Mouse (Mus musculus) gastrocnemius, adult 2 months (tissue): Measurements from ENCODE around the gene Prpf3. TPM values are rescaled to one million over a fixed set of nuclear protein-coding genes. Genes with fewer than 3 reads are reported as not detected.

Source experiments
- DNase-seq: peaks from one replicate; pipeline ENCODE4 v3.0.0; 2022
- H3K27ac ChIP-seq: fragments of 200-600 bp; 2 replicates; pipeline ENCODE4 v1.8.1; 2022; ENCODE audit warnings: mild to moderate bottlenecking
- H3K4me3 ChIP-seq: fragments of 200-600 bp; 2 replicates; pipeline ENCODE4 v1.8.1; 2022; ENCODE audit warnings: mild to moderate bottlenecking, moderate library complexity
- CTCF ChIP-seq: fragments of 200-600 bp; IDR thresholded peaks from 2 replicates; pipeline ENCODE4 v1.8.1; 2022; ENCODE audit warnings: antibody characterized with exemption, mild to moderate bottlenecking, moderate library complexity
- intact Hi-C: fragments of 180-260 bp; cut with DNase I; formaldehyde crosslinking; loops from one replicate; pipeline ENCODE4 v1.15.1; 2025
- total RNA-seq, 2 experiments: library from RNA; stranded (reverse); gene quantifications; 2 replicates each; pipeline ENCODE4 v1.2.3; 2021

The Prpf3 gene
- total RNA-seq, 2 experiments from 2014 or later = 18.2 to 18.3 TPM

GRCm38 (mm10) chr3:95892066-95893052 is 36.7 kb upstream of the Prpf3 start:
- intact Hi-C loops = no loop called here
- TF ChIP-seq CTCF = no peak
- H3K4me3 ChIP-seq = peak overlapping the region; percentile 50
- no peak for DNase-seq
- H3K27ac ChIP-seq = peak overlapping the region; percentile 94

DNA sequence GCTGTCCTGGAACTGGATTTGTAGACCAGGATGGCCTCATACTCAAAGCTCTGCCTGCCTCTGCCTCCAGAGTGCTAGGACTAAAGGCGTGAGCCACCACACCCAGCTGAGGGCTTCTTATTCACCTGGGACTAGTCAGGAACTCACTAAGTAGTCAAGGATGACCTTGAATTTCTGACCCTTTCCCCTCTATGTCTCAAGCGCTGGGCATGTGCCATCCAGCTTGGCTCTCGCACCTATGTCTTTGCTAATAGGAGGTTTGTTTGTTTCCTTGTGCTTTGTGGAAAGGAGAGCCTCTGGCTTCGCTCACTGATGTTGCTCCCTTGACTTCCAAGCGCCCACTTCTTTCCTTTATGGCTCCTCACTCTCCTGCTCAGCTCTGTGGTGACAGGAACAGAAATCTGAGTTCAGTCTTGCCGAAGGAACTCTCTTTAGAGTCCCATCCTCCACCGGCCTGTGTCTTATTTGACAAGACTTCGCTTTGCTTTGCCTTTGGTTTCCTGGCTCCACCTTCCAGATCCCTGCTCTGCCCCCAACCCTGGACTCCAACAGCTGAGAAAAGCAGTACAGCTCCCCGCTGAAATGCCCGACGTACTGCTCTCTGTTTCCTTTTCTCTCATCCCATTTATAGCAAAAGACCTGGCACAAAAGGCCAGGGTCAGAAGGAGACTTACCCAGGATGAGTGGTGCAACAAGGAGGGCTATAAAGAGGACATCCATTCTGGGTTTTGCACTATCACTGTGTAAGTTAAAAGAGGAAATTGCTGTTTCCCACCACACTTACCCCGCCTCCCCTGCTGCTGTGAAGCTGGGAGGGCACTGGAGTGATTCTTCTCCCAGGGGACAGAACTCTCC is 35.8 kb upstream of the Prpf3 start, which contains the start of gene BC028528:
BC028528 (minus strand) TSS at position 795 of the 855 bp plus-strand sequence.
- H3K4me3 ChIP-seq = peak within 1 kb of the TSS; percentile 50
- intact Hi-C loops = no loop called here
- H3K27ac ChIP-seq = peak within 1 kb of the TSS; percentile 80
- no peak for TF ChIP-seq CTCF
- DNase-seq = no peak

DNA sequence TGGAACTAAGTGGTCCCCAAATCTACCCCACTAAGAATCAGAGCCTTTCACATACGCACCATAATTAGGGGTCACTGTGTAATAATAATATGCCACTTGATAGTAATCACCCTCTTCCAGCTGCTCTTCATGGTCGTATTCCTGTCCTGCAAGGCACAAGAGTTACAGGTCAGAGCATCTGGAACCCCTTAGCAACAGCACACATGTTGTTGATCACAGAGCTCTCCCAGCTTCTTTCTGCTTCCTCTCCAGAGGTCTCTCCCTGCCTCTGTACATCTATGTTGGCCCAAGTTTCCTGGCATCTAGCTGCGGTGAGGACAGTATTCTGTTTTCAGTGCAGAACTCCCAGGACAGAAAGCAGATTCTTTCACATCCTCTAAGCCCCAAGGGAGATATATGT is 34.0 kb upstream of the Prpf3 start:
- no peak for TF ChIP-seq CTCF
- intact Hi-C loops = no loop called here

DNA sequence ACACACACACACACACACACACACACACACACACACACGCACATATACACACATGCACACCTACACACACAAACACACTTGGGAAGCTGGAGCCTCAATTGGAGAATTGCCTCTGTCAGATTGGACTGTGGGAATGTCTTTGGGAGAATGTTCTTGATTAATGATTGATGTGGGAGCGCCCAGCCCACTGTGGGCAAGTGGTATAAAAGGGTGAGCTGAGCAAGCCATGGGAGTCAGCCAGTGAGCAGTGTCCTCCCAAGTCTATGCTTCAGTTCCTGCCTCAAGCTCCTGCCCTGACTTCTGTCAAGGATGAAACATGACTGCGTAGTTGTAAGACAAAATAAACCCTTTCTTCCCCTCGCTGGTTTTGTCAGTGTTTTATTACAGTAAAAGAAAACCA is 31.9 kb upstream of the Prpf3 start:
- TF ChIP-seq CTCF = no peak
- Histone ChIP-seq H3K27ac (no peak overlapping the region), H3K4me3 (no peak overlapping the region)
- DNase-seq = no peak
- intact Hi-C loops = no loop called here

More for the DNA sequence above, 34.0 kb upstream of the Prpf3 start:
- DNase-seq = no peak
- Histone ChIP-seq H3K4me3 (no peak overlapping the region), H3K27ac (peak overlapping the region; percentile 80; the same call in 1 of the 2 replicates)

GRCm38 (mm10) chr3:95884400-95884799 is 28.7 kb upstream of the Prpf3 start:
- TF ChIP-seq CTCF = no peak
- Histone ChIP-seq H3K27ac (no peak overlapping the region), H3K4me3 (no peak overlapping the region)
- no peak for DNase-seq
- intact Hi-C loops = loop anchor here (5.0 kb wide), 1 partner anchor 68 kb away; no protein-coding TSS in a partner anchor

- intact Hi-C loops = loop anchor here (1.0 to 5.0 kb wide), 2 partner anchors 23 to 69 kb away; no protein-coding TSS in a partner anchor
- DNase-seq = peak; percentile 82
- Histone ChIP-seq H3K4me3 (peak overlapping the region; percentile 69), H3K27ac (peak overlapping the region; percentile 90)
- TF ChIP-seq CTCF = peak; percentile 80
Observed at GRCm38 (mm10) chr3:95882816-95883425, 27.2 kb upstream of the Prpf3 start.

- peak; percentile 97 for DNase-seq
- H3K27ac ChIP-seq = peak within 1 kb of the TSS; percentile 90
- TF ChIP-seq CTCF = no peak
- intact Hi-C loops = loop anchor here (5.0 kb wide), 1 partner anchor 70 kb away; no protein-coding TSS in a partner anchor
- H3K4me3 ChIP-seq = peak within 1 kb of the TSS; percentile 69
Observed at GRCm38 (mm10) chr3:95881979-95882815, 26.5 kb upstream of the Prpf3 start, which contains the start of gene Ciart. Gene Ciart (minus strand): TSS chr3:95882251.

- Histone ChIP-seq H3K27ac (no peak overlapping the region), H3K4me3 (no peak overlapping the region)
- DNase-seq = no peak
- intact Hi-C loops = no loop called here
- no peak for TF ChIP-seq CTCF
Observed at GRCm38 (mm10) chr3:95879063-95879462, 23.4 kb upstream of the Prpf3 start.

GRCm38 (mm10) chr3:95872048-95872447 is 16.4 kb upstream of the Prpf3 start:
- intact Hi-C loops = no loop called here
- Histone ChIP-seq H3K27ac (peak overlapping the region; percentile 95), H3K4me3 (peak overlapping the region; percentile 85)
- TF ChIP-seq CTCF = no peak
- DNase-seq = no peak

DNA sequence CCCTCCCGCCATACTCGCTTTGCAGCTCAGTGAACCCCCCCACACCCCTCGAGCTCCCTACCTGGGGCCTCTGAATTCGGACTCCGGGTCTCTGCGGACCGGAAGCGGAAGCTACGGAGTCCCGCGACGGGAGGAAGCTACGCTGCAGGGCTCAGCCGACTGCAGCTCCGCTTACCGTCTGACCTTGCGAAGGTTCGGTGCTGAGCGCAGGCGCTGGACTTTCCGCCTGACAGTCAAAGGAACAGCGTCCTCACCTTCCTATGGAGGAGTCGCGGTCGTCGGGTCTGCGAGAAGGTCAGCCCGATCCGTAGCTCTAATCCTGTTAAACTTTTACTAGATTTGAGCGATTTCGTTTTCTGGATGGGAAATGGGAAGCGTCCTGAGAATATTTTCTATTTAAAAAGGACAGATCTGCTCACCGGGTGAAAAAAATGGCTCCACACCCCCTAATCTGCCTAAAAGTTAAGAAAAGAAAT is 15.7 kb upstream of the Prpf3 start, which contains the start of gene Mrps21:
Mrps21 (minus strand) TSS at position 128 of the 476 bp plus-strand sequence.
- no peak for TF ChIP-seq CTCF
- Histone ChIP-seq H3K27ac (peak within 1 kb of the TSS; percentile 95), H3K4me3 (peak within 1 kb of the TSS; percentile 85)
- DNase-seq = peak; percentile 93
- intact Hi-C loops = no loop called here

DNA sequence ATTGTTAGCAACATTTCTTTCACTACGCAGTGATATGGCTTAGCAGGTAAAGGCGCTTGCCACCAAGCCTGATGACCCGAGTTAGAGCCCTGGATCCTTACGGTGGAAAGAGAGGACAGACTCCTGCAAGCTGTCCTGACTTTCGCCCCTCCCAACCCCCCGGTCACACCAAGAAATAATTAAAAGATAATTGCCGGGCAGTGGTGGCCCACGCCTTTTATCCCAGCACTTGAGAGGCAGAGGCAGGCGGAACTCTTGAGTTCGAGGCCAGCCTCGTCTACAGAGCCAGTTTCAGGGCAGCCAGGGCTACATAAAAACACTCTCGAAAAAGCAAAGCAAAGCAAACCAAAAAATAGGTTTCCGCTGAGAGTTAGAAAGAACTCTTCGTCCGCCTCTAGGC is 15.3 kb upstream of the Prpf3 start:
- TF ChIP-seq CTCF = no peak
- intact Hi-C loops = no loop called here
- H3K4me3 ChIP-seq = peak overlapping the region; percentile 85
- no peak for DNase-seq
- peak overlapping the region; percentile 95 for H3K27ac ChIP-seq
